Mouse (Mus musculus) brain, adult 10 weeks (tissue): ENCODE data around the gene Mrpl52. TPM values are rescaled to one million over a fixed set of nuclear protein-coding genes. Genes with fewer than 3 reads are reported as not detected.

Source experiments
- polyA plus RNA-seq: library from polyadenylated mRNA; stranded (reverse); fragments of 350-450 nt; fragmentation: Illumina TruSeq; extraction: RNeasy Lipid Tissue Mini Kit (QIAGEN cat#74804); gene quantifications from one replicate; pipeline ENCODE4 v1.2.3, GENCODE M21; 2015; ENCODE audit warnings: low read depth, low replicate concordance

Mrpl52 gene
- polyA plus RNA-seq: 143 TPM

GRCm38 (mm10) chr14:54426689-54427398, at the start of gene Mrpl52:
Gene Mrpl52 (plus strand): TSS chr14:54426909.

GRCm38 (mm10) chr14:54417623-54418081, 9.1 kb upstream of the Mrpl52 start, which contains the start of gene Slc7a7:
Gene Slc7a7 (minus strand): TSS chr14:54417780.

GRCm38 (mm10) chr14:54431334-54432077, 4.8 kb downstream of the Mrpl52 start, which contains the start of gene Mmp14:
Gene Mmp14 (plus strand): TSS chr14:54431612.

GRCm38 (mm10) chr14:54463959-54464292, 37.2 kb downstream of the Mrpl52 start, which contains the start of gene Lrp10:
Gene Lrp10 (plus strand): TSS chr14:54464137.

GRCm38 (mm10) chr14:54475941-54476844, 49.5 kb downstream of the Mrpl52 start, which contains the start of gene Rem2:
Gene Rem2 (plus strand): TSS chr14:54476100.

Other genes with a start within 250 kb of the Mrpl52 start
- gene Dad1, start 172.8 kb upstream of the Mrpl52 start, polyA plus RNA-seq: 155 TPM
- 77.5 TPM for gene Abhd4, start 172.7 kb upstream of the Mrpl52 start, polyA plus RNA-seq
- not detected for gene Olfr49, start 142.0 kb upstream of the Mrpl52 start, polyA plus RNA-seq
- gene Oxa1l, start 66.1 kb upstream of the Mrpl52 start, polyA plus RNA-seq: 47.9 TPM
- gene Slc7a7, start 9.1 kb upstream of the Mrpl52 start, polyA plus RNA-seq: 2.1 TPM
- 11.8 TPM for gene Mmp14, start 4.7 kb downstream of the Mrpl52 start, polyA plus RNA-seq
- 17.0 TPM for gene Lrp10, start 37.2 kb downstream of the Mrpl52 start, polyA plus RNA-seq
- gene Rem2, start 49.2 kb downstream of the Mrpl52 start, polyA plus RNA-seq: 13.6 TPM
- 61.5 TPM for gene Prmt5, start 90.6 kb downstream of the Mrpl52 start, polyA plus RNA-seq
- 4.1 TPM for gene Haus4, start 127.7 kb downstream of the Mrpl52 start, polyA plus RNA-seq
- gene Ajuba, start 150.6 kb downstream of the Mrpl52 start, polyA plus RNA-seq: 1.4 TPM
- gene 4931414P19Rik, start 179.1 kb downstream of the Mrpl52 start, polyA plus RNA-seq: 4.7 TPM
- gene Psmb5, start 191.1 kb downstream of the Mrpl52 start, polyA plus RNA-seq: 275 TPM
- 0.16 TPM for gene Psmb11, start 194.5 kb downstream of the Mrpl52 start, polyA plus RNA-seq
- gene Gm17606, start 214.0 kb downstream of the Mrpl52 start, polyA plus RNA-seq: not detected
- gene Cdh24, start 214.5 kb downstream of the Mrpl52 start, polyA plus RNA-seq: 6.1 TPM